Mouse (Mus musculus) embryonic facial prominence, embryonic 12.5 days (tissue): ENCODE results near the gene Gabrd. TPM values are rescaled to one million over a fixed set of nuclear protein-coding genes. Genes with fewer than 3 reads are reported as not detected.

ENCODE experiments used
- ATAC-seq: fragments of 200-750 bp; cut with Nextera tagmentation; 2 replicates; pipeline ENCODE4 v1.8.0; 2017; ENCODE audit not compliant: insufficient number of reproducible peaks, insufficient read depth, low FRiP score, low TSS enrichment
- H3K27ac ChIP-seq: fragments of 300-500 bp; sonication (generic); 2 replicates; pipeline ENCODE4 v1.5.1; 2016; ENCODE audit warnings: mild to moderate bottlenecking
- H3K27me3 ChIP-seq: fragments of 300-500 bp; sonication (generic); 2 replicates; pipeline ENCODE4 v1.6.1; 2016; ENCODE audit warnings: mild to moderate bottlenecking, moderate library complexity
- H3K36me3 ChIP-seq: fragments of 300-500 bp; sonication (generic); 2 replicates; pipeline ENCODE4 v1.6.1; 2016; ENCODE audit warnings: mild to moderate bottlenecking
- H3K4me1 ChIP-seq: fragments of 300-500 bp; sonication (generic); 2 replicates; pipeline ENCODE4 v1.6.1; 2016
- H3K4me2 ChIP-seq: fragments of 300-500 bp; sonication (generic); replicated peaks from 2 replicates; pipeline ENCODE4 v1.6.1; 2016; ENCODE audit warnings: mild to moderate bottlenecking, moderate library complexity
- H3K4me3 ChIP-seq: fragments of 300-500 bp; sonication (generic); 2 replicates; pipeline ENCODE4 v1.5.1; 2016; ENCODE audit warnings: mild to moderate bottlenecking
- H3K9ac ChIP-seq: fragments of 300-500 bp; sonication (generic); 2 replicates; pipeline ENCODE4 v1.6.1; 2016; ENCODE audit warnings: mild to moderate bottlenecking, moderate library complexity
- H3K9me3 ChIP-seq: fragments of 300-500 bp; sonication (generic); 2 replicates; pipeline ENCODE4 v1.6.1; 2016; ENCODE audit warnings: mild to moderate bottlenecking, moderate library complexity
- WGBS: fragments of 180-500 bp; shearing (Covaris S2); methylation state at CpG from one replicate; pipeline ENCODE4 v1.1.7; 2016; 5-methylcytosine and 5-hydroxymethylcytosine counted together
- polyA plus RNA-seq: library from polyadenylated mRNA; unstranded; fragments of >200 nt; fragmentation: Nextera tagmentation; extraction: Ambion mirVana; gene quantifications from 2 replicates; pipeline ENCODE4 v1.2.1, GENCODE M21; 2016

Gene Gabrd
- polyA plus RNA-seq, 1 experiment from 2014 or later, result not detected

DNA sequence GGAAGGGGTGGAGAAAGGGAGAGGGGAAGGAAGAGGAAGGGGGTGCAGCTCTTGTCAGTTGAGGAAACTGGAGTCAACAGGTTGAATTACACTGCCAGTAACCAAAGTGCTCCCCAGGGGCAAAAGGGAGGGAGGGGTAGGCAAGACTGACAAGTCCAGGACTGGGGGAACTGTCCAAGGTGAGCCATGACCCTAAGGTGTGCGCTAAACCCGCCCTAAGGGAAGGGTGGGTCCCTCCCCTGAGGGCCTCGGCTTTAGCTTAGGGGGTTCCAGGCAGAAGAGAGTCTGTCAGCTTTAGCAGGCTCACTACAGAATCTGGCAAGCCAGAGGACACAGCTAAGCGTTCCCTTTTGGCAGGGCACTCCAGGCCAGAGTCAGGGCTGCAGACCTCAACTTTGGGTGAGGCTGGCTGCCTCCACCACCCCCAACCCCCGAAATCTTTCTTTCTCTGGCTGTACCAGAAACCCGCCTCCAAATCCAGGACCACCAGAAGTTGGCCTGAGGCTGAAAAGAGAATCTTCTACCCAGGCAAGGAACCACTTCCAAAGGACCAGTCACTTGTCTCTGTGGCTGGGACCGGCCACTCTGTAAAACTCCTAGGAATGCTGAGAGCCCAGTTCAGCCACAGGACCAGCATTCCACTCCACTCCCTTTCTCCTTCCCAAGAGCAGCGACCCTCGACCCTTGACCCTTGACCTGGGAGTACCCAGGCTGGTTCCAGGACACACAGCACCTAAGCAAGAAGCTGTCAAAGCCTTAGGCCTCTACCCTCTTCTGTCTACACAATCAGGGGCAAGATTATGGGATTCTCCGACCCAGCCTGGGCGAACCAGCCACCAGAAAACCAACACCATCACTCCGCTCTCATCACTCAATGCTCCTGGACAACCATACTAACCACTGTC, 38.1 kb downstream of the Gabrd start:
- Histone ChIP-seq H3K4me3 (no peak overlapping the region), H3K36me3 (no peaks in the 10 kb centered on the region), H3K27me3 (peaks cover 65% of the 10 kb centered on the region), H3K9me3 (no peaks in the 10 kb centered on the region), H3K9ac (no peak overlapping the region), H3K27ac (no peak overlapping the region), H3K4me1 (peaks cover 13% of the 10 kb centered on the region), H3K4me2 (no peak overlapping the region)
- WGBS, result 33% methylated on average over 12 of the region's 12 CpGs
- ATAC-seq, result no peak

GRCm38 (mm10) chr4:155357601-155358000, 40.3 kb downstream of the Gabrd start:
- Histone ChIP-seq H3K36me3 (no peaks in the 10 kb centered on the region), H3K4me2 (no peak overlapping the region), H3K9me3 (no peaks in the 10 kb centered on the region), H3K27me3 (peaks cover 46% of the 10 kb centered on the region), H3K27ac (no peak overlapping the region), H3K4me3 (no peak overlapping the region), H3K4me1 (peaks cover 11% of the 10 kb centered on the region), H3K9ac (no peak overlapping the region)
- 47% methylated on average over 2 of the region's 2 CpGs for WGBS
- ATAC-seq, result no peak

DNA sequence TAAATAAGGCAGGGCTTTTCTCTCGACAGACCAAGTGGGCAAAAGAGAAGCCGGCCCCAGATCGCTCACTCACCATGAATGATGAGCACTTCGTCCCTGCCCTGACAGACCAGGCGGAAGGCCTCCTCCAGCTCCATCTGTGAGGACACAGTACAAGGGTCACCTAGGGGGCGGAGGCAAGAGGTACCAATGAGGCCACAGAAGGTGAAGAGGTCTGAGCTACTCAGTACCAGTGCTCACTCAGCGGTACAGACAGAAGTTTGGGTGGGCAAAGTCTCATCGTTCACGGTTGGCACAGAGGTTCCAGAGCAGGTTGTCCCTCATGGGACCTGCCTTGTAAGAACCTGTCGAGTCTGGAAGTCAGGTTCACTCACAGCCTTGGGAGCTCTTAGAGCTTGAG, 41.6 kb downstream of the Gabrd start:
- H3K9me3 ChIP-seq, result no peaks in the 10 kb centered on the region
- H3K36me3 ChIP-seq, result no peaks in the 10 kb centered on the region
- 0 out of 2 replicates have a peak, but pooled peaks cover 7% of the 10 kb centered on the region for H3K4me1 ChIP-seq
- H3K4me2 ChIP-seq, result no peak overlapping the region
- H3K9ac ChIP-seq, result no peak overlapping the region
- WGBS, result 93% methylated on average over 10 of the region's 10 CpGs
- peaks cover 34% of the 10 kb centered on the region for H3K27me3 ChIP-seq
- ATAC-seq, result no peak
- no peak overlapping the region for H3K4me3 ChIP-seq
- H3K27ac ChIP-seq, result no peak overlapping the region

- Histone ChIP-seq H3K27me3 (peaks cover 16% of the 10 kb centered on the region), H3K4me1 (0 out of 2 replicates have a peak, but pooled peaks cover 4% of the 10 kb centered on the region), H3K27ac (no peak overlapping the region), H3K9ac (no peak overlapping the region), H3K36me3 (no peaks in the 10 kb centered on the region), H3K4me3 (no peak overlapping the region), H3K4me2 (no peak overlapping the region), H3K9me3 (no peaks in the 10 kb centered on the region)
- 82% methylated on average over 7 of the region's 7 CpGs for WGBS
- ATAC-seq, result no peak
Observed at GRCm38 (mm10) chr4:155354546-155354945, 43.4 kb downstream of the Gabrd start.

GRCm38 (mm10) chr4:155354035-155354434, 43.9 kb downstream of the Gabrd start:
- no peak for ATAC-seq
- no peak overlapping the region for H3K9ac ChIP-seq
- no peak overlapping the region for H3K4me3 ChIP-seq
- no peaks in the 10 kb centered on the region for H3K4me1 ChIP-seq
- WGBS, result 90% methylated on average over 6 of the region's 6 CpGs
- no peaks in the 10 kb centered on the region for H3K36me3 ChIP-seq
- H3K27me3 ChIP-seq, result peaks cover 11% of the 10 kb centered on the region
- no peak overlapping the region for H3K27ac ChIP-seq
- H3K4me2 ChIP-seq, result no peak overlapping the region
- no peaks in the 10 kb centered on the region for H3K9me3 ChIP-seq

GRCm38 (mm10) chr4:155352581-155352980, 45.3 kb downstream of the Gabrd start:
- Histone ChIP-seq H3K27ac (no peak overlapping the region), H3K4me3 (no peak overlapping the region), H3K9ac (no peak overlapping the region), H3K4me2 (no peak overlapping the region), H3K36me3 (no peaks in the 10 kb centered on the region), H3K4me1 (no peaks in the 10 kb centered on the region), H3K27me3 (no peaks in the 10 kb centered on the region), H3K9me3 (no peaks in the 10 kb centered on the region)
- no peak for ATAC-seq
- 87% methylated on average over 3 of the region's 3 CpGs for whole genome bisulfite sequencing

DNA sequence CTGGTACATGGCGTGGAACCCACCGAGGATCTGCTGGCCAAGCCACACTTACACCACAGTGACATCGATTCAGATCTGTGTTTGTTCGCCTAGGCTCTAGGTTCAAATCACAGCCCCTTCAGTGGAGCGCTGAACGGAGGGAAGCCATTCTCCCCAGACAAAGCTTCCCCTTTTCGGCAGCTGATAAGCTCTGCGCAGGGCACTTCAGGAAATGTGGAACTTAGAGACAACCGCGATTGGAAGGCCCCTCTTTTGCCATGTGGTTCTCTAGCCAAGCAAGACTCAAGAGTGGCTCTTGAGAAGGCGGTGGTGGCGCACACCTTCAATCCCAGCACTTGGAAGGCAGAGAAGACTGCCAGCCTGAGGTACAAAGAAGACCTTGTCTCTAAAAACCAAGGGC, 51.6 kb downstream of the Gabrd start:
- Histone ChIP-seq H3K36me3 (no peaks in the 10 kb centered on the region), H3K27ac (no peak overlapping the region), H3K9ac (no peak overlapping the region), H3K9me3 (no peaks in the 10 kb centered on the region), H3K27me3 (peaks cover 25% of the 10 kb centered on the region), H3K4me2 (peak overlapping the region; percentile 73; the same call in 1 of the 2 replicates), H3K4me1 (peaks cover 13% of the 10 kb centered on the region; the same call in 1 of the 2 replicates), H3K4me3 (no peak overlapping the region)
- ATAC-seq, result no peak
- 90% methylated on average over 12 of the region's 12 CpGs for WGBS

- H3K4me2 ChIP-seq, result peak overlapping the region; percentile 73
- H3K4me3 ChIP-seq, result peak overlapping the region; percentile 46
- H3K9me3 ChIP-seq, result no peaks in the 10 kb centered on the region
- peaks cover 25% of the 10 kb centered on the region for H3K27me3 ChIP-seq
- H3K4me1 ChIP-seq, result peaks cover 13% of the 10 kb centered on the region; the same call in 1 of the 2 replicates
- ATAC-seq, result peak; percentile 82
- no peak overlapping the region for H3K27ac ChIP-seq
- no peaks in the 10 kb centered on the region for H3K36me3 ChIP-seq
- WGBS, result 1% methylated on average over 16 of the region's 16 CpGs
- peak overlapping the region; percentile 32 for H3K9ac ChIP-seq
Observed at GRCm38 (mm10) chr4:155345608-155345953, 52.3 kb downstream of the Gabrd start.

DNA sequence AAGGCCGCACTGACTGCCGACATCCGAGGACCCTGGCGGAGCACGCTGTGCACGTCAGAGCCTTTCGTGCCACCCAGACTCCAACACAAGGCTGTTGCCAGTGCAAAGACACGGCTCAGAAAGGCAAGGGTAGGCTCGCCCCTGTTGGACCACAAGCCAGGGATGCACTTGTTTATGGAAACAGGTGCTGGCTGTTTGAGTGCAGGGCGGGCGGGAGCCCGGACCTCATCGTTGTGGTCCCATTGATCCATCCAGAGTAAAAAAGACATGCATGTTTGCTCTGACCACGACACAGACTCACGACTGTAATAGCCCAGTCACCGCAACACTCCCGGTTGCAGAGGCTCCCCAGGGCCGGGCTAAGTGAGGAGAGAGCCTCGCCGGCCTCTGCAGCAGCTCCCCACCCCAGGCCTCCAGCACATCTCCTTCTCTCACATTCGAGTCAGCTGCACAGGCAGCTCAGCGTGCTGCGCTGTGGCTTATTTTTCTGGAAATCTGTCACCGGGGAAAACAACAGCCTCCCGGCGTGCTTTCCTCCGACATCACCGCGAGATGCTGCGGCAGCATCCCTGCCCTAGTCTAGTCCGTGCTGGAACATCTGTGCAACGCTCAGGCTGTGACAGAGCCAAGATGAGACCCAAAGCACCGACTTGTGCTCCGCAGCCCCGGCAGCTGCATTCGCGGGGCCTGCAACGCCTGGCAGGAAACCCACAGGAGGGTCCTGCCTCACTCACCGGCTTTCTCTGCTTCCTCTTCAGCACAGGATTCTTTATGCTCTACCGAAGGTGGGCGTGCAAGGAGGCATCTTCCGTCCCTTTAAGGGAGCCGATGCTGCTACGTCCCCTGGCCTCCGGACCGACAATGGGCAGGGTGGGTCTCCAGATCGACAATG, 53.0 kb downstream of the Gabrd start:
- Histone ChIP-seq H3K9me3 (no peaks in the 10 kb centered on the region), H3K4me3 (peak overlapping the region; percentile 46), H3K4me2 (peak overlapping the region; percentile 73), H3K27ac (no peak overlapping the region), H3K27me3 (peaks cover 25% of the 10 kb centered on the region), H3K4me1 (peaks cover 13% of the 10 kb centered on the region; the same call in 1 of the 2 replicates), H3K9ac (peak overlapping the region; percentile 32), H3K36me3 (no peaks in the 10 kb centered on the region)
- WGBS, result 9% methylated on average over 47 of the region's 47 CpGs
- ATAC-seq, result 0 out of 2 replicates have a peak, but pooled peaks have one; percentile 12

- H3K4me2 ChIP-seq, result peak overlapping the region; percentile 73
- no peaks in the 10 kb centered on the region for H3K9me3 ChIP-seq
- H3K4me3 ChIP-seq, result peak overlapping the region; percentile 46; the same call in 1 of the 2 replicates
- ATAC-seq, result no peak
- H3K9ac ChIP-seq, result peak overlapping the region; percentile 32
- peaks cover 13% of the 10 kb centered on the region; the same call in 1 of the 2 replicates for H3K4me1 ChIP-seq
- H3K27me3 ChIP-seq, result peaks cover 25% of the 10 kb centered on the region
- H3K27ac ChIP-seq, result no peak overlapping the region
- 56% methylated on average over 3 of the region's 3 CpGs for WGBS
- H3K36me3 ChIP-seq, result no peaks in the 10 kb centered on the region
Observed at GRCm38 (mm10) chr4:155344299-155344600, 53.7 kb downstream of the Gabrd start.

DNA sequence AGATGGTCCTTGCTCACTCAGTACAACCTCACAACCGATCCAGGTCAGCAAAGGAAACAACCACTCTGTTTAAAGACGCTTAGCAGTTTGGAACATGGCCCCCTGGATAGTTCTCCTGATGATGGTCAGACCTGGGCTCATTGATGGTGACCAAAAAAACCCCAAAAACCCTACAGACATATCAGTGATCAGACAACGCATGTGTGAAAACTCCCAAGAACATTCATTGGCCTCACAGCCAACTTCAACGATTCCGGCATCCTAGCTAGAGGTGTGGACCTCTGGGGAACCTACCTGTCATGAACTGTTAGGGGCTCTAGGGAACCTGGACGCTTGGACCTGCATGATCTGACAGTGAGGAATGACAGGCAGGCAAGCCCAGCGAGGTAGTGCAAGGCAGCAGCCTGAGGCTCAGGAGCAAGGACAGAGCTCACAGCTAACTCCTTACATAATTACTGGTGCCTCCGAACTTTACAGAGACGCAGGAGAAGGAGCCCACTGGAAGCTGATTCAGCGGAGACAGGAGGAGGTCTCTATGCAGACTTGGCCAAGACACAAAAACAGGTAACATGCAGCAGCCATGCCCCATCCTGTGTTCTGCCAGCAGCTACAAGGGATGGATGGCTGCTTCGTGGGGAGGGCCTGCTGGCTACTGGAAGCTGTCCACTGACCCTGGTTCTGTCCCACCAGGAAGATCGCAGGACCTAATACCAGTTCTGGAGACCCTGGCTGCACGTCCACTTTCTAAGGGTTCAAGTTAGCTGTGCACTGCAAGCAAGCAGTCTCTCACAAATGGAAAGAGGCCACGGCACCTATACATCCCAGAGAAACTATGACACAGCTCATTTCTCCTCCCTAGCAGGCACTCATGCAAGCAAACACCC, 54.3 kb downstream of the Gabrd start:
- H3K4me3 ChIP-seq, result no peak overlapping the region
- 77% methylated on average over 14 of the region's 14 CpGs for WGBS
- H3K4me2 ChIP-seq, result peak overlapping the region; percentile 73; the same call in 1 of the 2 replicates
- peaks cover 13% of the 10 kb centered on the region; the same call in 1 of the 2 replicates for H3K4me1 ChIP-seq
- H3K9ac ChIP-seq, result no peak overlapping the region
- no peaks in the 10 kb centered on the region for H3K36me3 ChIP-seq
- no peak overlapping the region for H3K27ac ChIP-seq
- ATAC-seq, result no peak
- no peaks in the 10 kb centered on the region for H3K9me3 ChIP-seq
- H3K27me3 ChIP-seq, result peaks cover 25% of the 10 kb centered on the region
